In genomic region chr11:75443711-75444110, GRCm38 (mm10) we compare ENCODE assay signal across 15 mouse cellular contexts. TPM values are rescaled to one million over a fixed set of nuclear protein-coding genes. Genes with fewer than 3 reads are reported as not detected.
DNase-seq lines count a peak whose midpoint lies in the region; ATAC-seq and TF ChIP-seq lines count a peak whose summit lies in the region.
"Had no signal": no experiment of that assay in that cellular context is flagged by ENCODE, and none has a peak within 500 bp of the region (broad histone marks: within the 10 kb centered on the region; RNA-seq: fewer than 3 reads in every experiment).

No protein-coding gene starts in this region.

- TF ChIP-seq CTCF in stomach, postnatal 0 days (IDR thresholded peaks at IDR 0.05; ENCODE audit: low read depth) = no peak

- TF ChIP-seq EP300 in stomach, postnatal 0 days (optimal IDR thresholded peaks at IDR 0.05) = no peak

- 54% methylated on average over 8 of the region's 8 CpGs for WGBS in stomach, embryonic 15.5 days
- WGBS in stomach, postnatal 0 days = 77% methylated on average over 8 of the region's 8 CpGs
- 32% methylated on average over 8 of the region's 8 CpGs for WGBS in kidney, embryonic 14.5 days
- 66% methylated on average over 8 of the region's 8 CpGs for WGBS in liver, embryonic 11.5 days

- no peak for DNase-seq in stomach, postnatal 0 days (ENCODE audit: low spot score)
- no peak for DNase-seq in liver, embryonic 11.5 days (ENCODE audit: low spot score)
- DNase-seq in right cerebral cortex, postnatal 25 days = no peak
- no peak for DNase-seq in lung, postnatal 4 days
- no peak for DNase-seq in cerebellum, postnatal 25 days
- DNase-seq: cerebellum, adult 11-12 months; gastrocnemius, postnatal 14 days; lung, embryonic 14.5 days had no signal

- H3K4me3 ChIP-seq in stomach, embryonic 15.5 days (replicated peaks) = no peak overlapping the region
- no peak overlapping the region for H3K4me3 ChIP-seq in stomach, postnatal 0 days (ENCODE audit: low read depth, low read length)
- no peak overlapping the region for H3K4me3 ChIP-seq in kidney, embryonic 14.5 days (ENCODE audit: low read length)
- H3K4me3 ChIP-seq in liver, embryonic 11.5 days (ENCODE audit: low read depth, low read length) = no peak overlapping the region
- H3K4me3 ChIP-seq: embryonic facial prominence, embryonic 12.5 days; forebrain, embryonic 13.5 days; heart, embryonic 15.5 days; midbrain, embryonic 12.5 days had no signal

- H3K4me2 ChIP-seq in stomach, embryonic 15.5 days = no peak overlapping the region
- H3K4me2 ChIP-seq in stomach, postnatal 0 days (replicated peaks; ENCODE audit: low read depth) = no peak overlapping the region
- no peak overlapping the region for H3K4me2 ChIP-seq in kidney, embryonic 14.5 days (replicated peaks; ENCODE audit: low read depth, low read length)
- H3K4me2 ChIP-seq in liver, embryonic 11.5 days = no peak overlapping the region
- H3K4me2 ChIP-seq: embryonic facial prominence, embryonic 12.5 days; forebrain, embryonic 13.5 days; heart, embryonic 15.5 days; lung, embryonic 14.5 days; midbrain, embryonic 12.5 days had no signal

- no peak overlapping the region for H3K9ac ChIP-seq in stomach, embryonic 15.5 days
- no peak overlapping the region; the same call in 1 of the 2 replicates for H3K9ac ChIP-seq in stomach, postnatal 0 days (ENCODE audit: low read length)
- no peak overlapping the region for H3K9ac ChIP-seq in kidney, embryonic 14.5 days (ENCODE audit: low read depth, low read length)
- peak overlapping the region; percentile 31; the same call in 1 of the 2 replicates for H3K9ac ChIP-seq in liver, embryonic 11.5 days (ENCODE audit: low read depth, low read length)
- H3K9ac ChIP-seq: embryonic facial prominence, embryonic 12.5 days; forebrain, embryonic 13.5 days; heart, embryonic 15.5 days; lung, embryonic 14.5 days; midbrain, embryonic 12.5 days had no signal

- ATAC-seq in stomach, embryonic 15.5 days (ENCODE audit: insufficient read depth, low FRiP score, low read depth) = peak; percentile 53; the same call in 1 of the 2 replicates
- ATAC-seq in stomach, postnatal 0 days (ENCODE audit: low FRiP score, low TSS enrichment) = no peak
- ATAC-seq in kidney, embryonic 14.5 days (ENCODE audit: low FRiP score, low TSS enrichment) = peak; percentile 55; the same call in 1 of the 2 replicates
- peak; percentile 61 for ATAC-seq in liver, embryonic 11.5 days (replicated peaks; ENCODE audit: low FRiP score)
- ATAC-seq: forebrain, embryonic 13.5 days; hindbrain, embryonic 16.5 days had no signal

- H3K9me3 ChIP-seq in stomach, embryonic 15.5 days = no peaks in the 10 kb centered on the region
- H3K9me3 ChIP-seq in stomach, postnatal 0 days (ENCODE audit: control insufficient read depth, low read length) = no peaks in the 10 kb centered on the region
- no peaks in the 10 kb centered on the region for H3K9me3 ChIP-seq in kidney, embryonic 14.5 days (ENCODE audit: control insufficient read depth, low read length)
- H3K9me3 ChIP-seq in liver, embryonic 11.5 days (ENCODE audit: control insufficient read depth, low read length) = no peaks in the 10 kb centered on the region
- H3K9me3 ChIP-seq: embryonic facial prominence, embryonic 12.5 days; forebrain, embryonic 13.5 days; heart, embryonic 15.5 days; midbrain, embryonic 12.5 days had no signal

- no peaks in the 10 kb centered on the region for H3K4me1 ChIP-seq in stomach, embryonic 15.5 days
- no peaks in the 10 kb centered on the region for H3K4me1 ChIP-seq in stomach, postnatal 0 days (replicated peaks; ENCODE audit: control insufficient read depth, insufficient read depth)
- H3K4me1 ChIP-seq in kidney, embryonic 14.5 days (ENCODE audit: control insufficient read depth, insufficient read depth, low read length) = no peaks in the 10 kb centered on the region
- H3K4me1 ChIP-seq in liver, embryonic 11.5 days (replicated peaks; ENCODE audit: control insufficient read depth, insufficient read depth, low read length) = peaks cover 9% of the 10 kb centered on the region
- H3K4me1 ChIP-seq: embryonic facial prominence, embryonic 12.5 days; heart, embryonic 15.5 days; midbrain, embryonic 12.5 days had no signal

- H3K27ac ChIP-seq in stomach, embryonic 15.5 days = no peak overlapping the region
- H3K27ac ChIP-seq in stomach, postnatal 0 days (replicated peaks) = no peak overlapping the region
- no peak overlapping the region for H3K27ac ChIP-seq in kidney, embryonic 14.5 days (ENCODE audit: low read depth, low read length)
- H3K27ac ChIP-seq in liver, embryonic 11.5 days (ENCODE audit: low read depth, low read length) = peak overlapping the region; percentile 75
- H3K27ac ChIP-seq: embryonic facial prominence, embryonic 12.5 days; forebrain, embryonic 13.5 days; heart, embryonic 15.5 days; midbrain, embryonic 12.5 days had no signal

- H3K36me3 ChIP-seq in stomach, embryonic 15.5 days = peaks cover 11% of the 10 kb centered on the region
- H3K36me3 ChIP-seq in stomach, postnatal 0 days (ENCODE audit: control insufficient read depth, insufficient read depth, low read length) = peaks cover 25% of the 10 kb centered on the region
- peaks cover 17% of the 10 kb centered on the region for H3K36me3 ChIP-seq in kidney, embryonic 14.5 days (ENCODE audit: control insufficient read depth, insufficient read depth, low read length)
- peaks cover 21% of the 10 kb centered on the region for H3K36me3 ChIP-seq in liver, embryonic 11.5 days (ENCODE audit: control insufficient read depth, insufficient read depth, low read length)

- H3K27me3 ChIP-seq in stomach, embryonic 15.5 days (replicated peaks) = no peaks in the 10 kb centered on the region
- no peaks in the 10 kb centered on the region for H3K27me3 ChIP-seq in stomach, postnatal 0 days (ENCODE audit: control insufficient read depth, insufficient read depth, low read length)
- no peaks in the 10 kb centered on the region for H3K27me3 ChIP-seq in kidney, embryonic 14.5 days (ENCODE audit: control insufficient read depth, insufficient read depth, low read length)
- no peaks in the 10 kb centered on the region for H3K27me3 ChIP-seq in liver, embryonic 11.5 days (replicated peaks; ENCODE audit: control insufficient read depth, insufficient read depth, low read length)
- H3K27me3 ChIP-seq: embryonic facial prominence, embryonic 12.5 days; forebrain, embryonic 13.5 days; heart, embryonic 15.5 days; midbrain, embryonic 12.5 days had no signal

RNA-seq across cellular contexts. Expression of gene Serpinf2, which starts 4.3 kb away (rescaled TPM):
- polyA plus RNA-seq in stomach, embryonic 15.5 days (2015; fragmentation: Nextera tagmentation; extraction: Ambion mirVana) = 50.0 and 64.1 TPM in 2 replicates
- polyA plus RNA-seq in stomach, postnatal 0 days (2015; fragmentation: Nextera tagmentation; extraction: Ambion mirVana) = 17.8 and 19.7 TPM in 2 replicates
- 3.9 and 8.4 TPM in 2 replicates for polyA plus RNA-seq in kidney, embryonic 14.5 days (2014; fragmentation: Nextera tagmentation; extraction: Ambion mirVana)
- 321 and 377 TPM in 2 replicates for polyA plus RNA-seq in liver, embryonic 11.5 days (2014; fragmentation: Nextera tagmentation; extraction: Ambion mirVana)
- polyA plus RNA-seq: forebrain, embryonic 13.5 days; midbrain, embryonic 12.5 days had no signal

RNA-seq across cellular contexts. Expression of gene Wdr81, which starts 10.8 kb away (rescaled TPM):
- polyA plus RNA-seq in stomach, embryonic 15.5 days (2015; fragmentation: Nextera tagmentation; extraction: Ambion mirVana) = 6.0 and 6.4 TPM in 2 replicates
- 2.6 and 2.7 TPM in 2 replicates for polyA plus RNA-seq in stomach, postnatal 0 days (2015; fragmentation: Nextera tagmentation; extraction: Ambion mirVana)
- 2.8 and 4.8 TPM in 2 replicates for polyA plus RNA-seq in kidney, embryonic 14.5 days (2014; fragmentation: Nextera tagmentation; extraction: Ambion mirVana)
- 21.8 and 21.9 TPM in 2 replicates for polyA plus RNA-seq in liver, embryonic 11.5 days (2014; fragmentation: Nextera tagmentation; extraction: Ambion mirVana)

RNA-seq across cellular contexts. Expression of gene Tlcd2, which starts 17.8 kb away (rescaled TPM):
- polyA plus RNA-seq in stomach, embryonic 15.5 days (2015; fragmentation: Nextera tagmentation; extraction: Ambion mirVana) = 19.7 and 22.3 TPM in 2 replicates
- 16.0 and 17.2 TPM in 2 replicates for polyA plus RNA-seq in stomach, postnatal 0 days (2015; fragmentation: Nextera tagmentation; extraction: Ambion mirVana)
- 20.7 and 21.0 TPM in 2 replicates for polyA plus RNA-seq in kidney, embryonic 14.5 days (2014; fragmentation: Nextera tagmentation; extraction: Ambion mirVana)
- 29.8 and 33.0 TPM in 2 replicates for polyA plus RNA-seq in liver, embryonic 11.5 days (2014; fragmentation: Nextera tagmentation; extraction: Ambion mirVana)

RNA-seq across cellular contexts. Expression of gene Serpinf1, which starts 21.2 kb away (rescaled TPM):
- polyA plus RNA-seq in stomach, embryonic 15.5 days (2015; fragmentation: Nextera tagmentation; extraction: Ambion mirVana) = 49.5 and 62.5 TPM in 2 replicates
- polyA plus RNA-seq in stomach, postnatal 0 days (2015; fragmentation: Nextera tagmentation; extraction: Ambion mirVana) = 53.7 and 69.1 TPM in 2 replicates
- polyA plus RNA-seq in kidney, embryonic 14.5 days (2014; fragmentation: Nextera tagmentation; extraction: Ambion mirVana) = 118 and 120 TPM in 2 replicates
- 217 and 224 TPM in 2 replicates for polyA plus RNA-seq in liver, embryonic 11.5 days (2014; fragmentation: Nextera tagmentation; extraction: Ambion mirVana)

RNA-seq across cellular contexts. Expression of gene Prpf8, which starts 42.9 kb away (rescaled TPM):
- 49.9 and 58.6 TPM in 2 replicates for polyA plus RNA-seq in stomach, embryonic 15.5 days (2015; fragmentation: Nextera tagmentation; extraction: Ambion mirVana)
- polyA plus RNA-seq in stomach, postnatal 0 days (2015; fragmentation: Nextera tagmentation; extraction: Ambion mirVana) = 15.8 and 16.0 TPM in 2 replicates
- 56.4 and 103 TPM in 2 replicates for polyA plus RNA-seq in kidney, embryonic 14.5 days (2014; fragmentation: Nextera tagmentation; extraction: Ambion mirVana)
- 105 and 119 TPM in 2 replicates for polyA plus RNA-seq in liver, embryonic 11.5 days (2014; fragmentation: Nextera tagmentation; extraction: Ambion mirVana)
